Mouse (Mus musculus) ES-E14 (cell line): ENCODE results near the gene Fndc3b.

ENCODE experiments used
- HCFC1 ChIP-seq: IDR thresholded peaks from 2 replicates; pipeline ENCODE4 v1.6.1; 2012; ENCODE audit warnings: low read length, inconsistent platforms, borderline replicate concordance; ENCODE audit not compliant: insufficient read depth
- MAFK ChIP-seq: IDR thresholded peaks from 2 replicates; pipeline ENCODE4 v1.6.1; 2014; ENCODE audit warnings: mild to moderate bottlenecking, low read depth, low read length, inconsistent platforms; ENCODE audit not compliant: insufficient read depth
- ZC3H11A ChIP-seq: IDR thresholded peaks from 2 replicates; pipeline ENCODE4 v1.6.1; 2012; ENCODE audit warnings: low read depth, mild to moderate bottlenecking, inconsistent platforms, low read length, borderline replicate concordance
- ZNF384 ChIP-seq: IDR thresholded peaks from 2 replicates; pipeline ENCODE4 v1.6.1; 2012; ENCODE audit warnings: low read depth, low read length, inconsistent platforms

GRCm38 (mm10) chr3:27665338-27665737, 45.8 kb downstream of the Fndc3b start:
- TF ChIP-seq ZC3H11A (no peak), ZNF384 (no peak), HCFC1 (no peak), MAFK (no peak)
